Mouse (Mus musculus) B cell, adult 2 months (primary cell): Measurements from ENCODE around the gene Fam20c.

Source experiments
- DNase-seq, 2 experiments: peaks; one replicate each; pipeline ENCODE4 v3.0.0; 2022

Gene Fam20c

DNA sequence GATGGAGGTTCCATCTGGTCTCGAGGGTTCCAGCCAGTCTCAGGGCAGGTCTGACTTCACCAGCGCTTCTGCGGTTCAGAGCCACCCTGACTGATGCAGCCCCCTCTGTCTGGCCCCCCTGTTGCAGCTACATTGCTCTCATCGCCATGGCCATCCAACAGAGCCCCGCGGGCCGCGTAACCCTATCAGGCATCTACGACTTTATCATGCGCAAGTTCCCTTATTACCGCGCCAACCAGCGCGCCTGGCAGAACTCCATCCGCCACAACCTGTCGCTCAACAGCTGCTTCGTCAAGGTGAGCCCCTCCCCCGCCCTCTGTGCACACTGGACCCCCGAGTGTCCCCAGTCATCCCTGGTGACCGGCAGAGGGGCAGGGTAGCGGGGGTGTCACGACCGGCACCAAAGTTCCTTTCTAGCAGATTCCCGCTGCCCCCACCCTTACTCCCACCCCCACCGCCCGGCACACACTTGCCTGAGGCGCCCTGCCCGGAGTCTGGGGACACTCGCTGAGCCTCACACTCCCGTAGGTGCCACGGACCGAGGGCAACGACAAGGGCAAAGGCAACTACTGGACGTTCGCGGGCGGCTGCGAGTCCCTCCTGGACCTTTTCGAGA lies 66.5 kb downstream of the Fam20c start:
- no peak for DNase-seq

DNA sequence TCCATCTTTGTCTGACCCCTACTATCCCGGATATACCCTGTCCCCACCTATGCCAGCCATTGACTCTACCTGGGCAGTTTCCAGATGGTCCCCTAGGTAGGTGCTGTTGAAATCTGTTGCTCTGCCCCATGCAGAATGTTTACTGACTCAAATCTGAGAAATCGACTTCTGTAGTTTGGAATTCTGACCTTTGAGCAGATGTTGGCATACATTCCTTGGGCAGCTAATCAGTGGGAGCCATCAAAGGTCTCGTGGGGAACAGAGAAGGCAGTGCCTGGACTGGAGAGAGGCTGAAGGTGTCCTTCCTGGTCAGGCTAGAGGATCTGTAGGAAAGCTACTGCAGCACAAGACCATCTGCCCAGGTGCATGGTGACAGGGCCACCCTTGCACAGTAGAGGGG lies 70.8 kb downstream of the Fam20c start:
- DNase-seq: no peak

GRCm38 (mm10) chr5:138833406-138833805 lies 79.1 kb downstream of the Fam20c start:
- DNase-seq: no peak

GRCm38 (mm10) chr5:138834910-138835309 lies 80.6 kb downstream of the Fam20c start:
- no peak for DNase-seq

- DNase-seq: no peak
Measured at GRCm38 (mm10) chr5:138840981-138841380, 86.7 kb downstream of the Fam20c start.

GRCm38 (mm10) chr5:138843168-138843824 lies 89.0 kb downstream of the Fam20c start:
- no peak for DNase-seq

DNA sequence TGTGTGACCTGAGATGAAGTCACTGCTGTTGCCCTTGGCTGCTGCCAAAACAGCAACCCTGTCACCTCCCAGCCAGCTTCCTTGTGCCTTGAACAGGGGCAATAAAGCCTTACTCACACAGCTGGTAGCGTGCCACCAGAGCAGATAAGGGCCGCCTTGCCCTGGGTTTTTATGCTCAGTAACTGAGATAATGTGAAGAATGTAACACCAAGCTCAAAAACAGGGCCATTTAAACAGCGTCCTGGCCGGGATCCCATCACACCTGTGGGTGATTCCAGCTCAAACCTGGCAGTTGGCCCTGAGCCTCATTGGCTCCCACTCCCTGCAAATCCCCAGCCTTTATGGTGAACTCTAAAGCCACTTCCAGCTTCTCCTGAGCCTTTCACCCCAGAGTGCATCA lies 92.2 kb downstream of the Fam20c start:
- no peak for DNase-seq

DNA sequence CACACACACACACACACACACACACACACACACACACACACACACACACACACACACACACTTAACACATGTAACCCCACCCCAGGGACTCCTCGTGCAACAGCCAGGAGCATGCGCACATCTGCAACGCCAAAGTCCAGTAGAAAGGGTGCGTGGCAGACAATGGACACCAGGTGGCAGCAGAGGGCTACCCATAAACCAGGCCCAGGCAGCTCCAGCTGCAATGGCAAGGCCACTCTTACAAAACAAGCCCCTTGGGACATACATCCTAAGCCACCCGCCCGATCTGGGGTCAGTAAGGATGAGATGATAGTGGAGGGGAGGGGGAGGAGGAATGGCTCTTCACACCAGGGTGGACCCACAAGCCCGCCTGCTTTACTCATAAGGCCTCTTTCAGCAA lies 93.8 kb downstream of the Fam20c start:
- DNase-seq: peak; percentile 85 to 86

DNA sequence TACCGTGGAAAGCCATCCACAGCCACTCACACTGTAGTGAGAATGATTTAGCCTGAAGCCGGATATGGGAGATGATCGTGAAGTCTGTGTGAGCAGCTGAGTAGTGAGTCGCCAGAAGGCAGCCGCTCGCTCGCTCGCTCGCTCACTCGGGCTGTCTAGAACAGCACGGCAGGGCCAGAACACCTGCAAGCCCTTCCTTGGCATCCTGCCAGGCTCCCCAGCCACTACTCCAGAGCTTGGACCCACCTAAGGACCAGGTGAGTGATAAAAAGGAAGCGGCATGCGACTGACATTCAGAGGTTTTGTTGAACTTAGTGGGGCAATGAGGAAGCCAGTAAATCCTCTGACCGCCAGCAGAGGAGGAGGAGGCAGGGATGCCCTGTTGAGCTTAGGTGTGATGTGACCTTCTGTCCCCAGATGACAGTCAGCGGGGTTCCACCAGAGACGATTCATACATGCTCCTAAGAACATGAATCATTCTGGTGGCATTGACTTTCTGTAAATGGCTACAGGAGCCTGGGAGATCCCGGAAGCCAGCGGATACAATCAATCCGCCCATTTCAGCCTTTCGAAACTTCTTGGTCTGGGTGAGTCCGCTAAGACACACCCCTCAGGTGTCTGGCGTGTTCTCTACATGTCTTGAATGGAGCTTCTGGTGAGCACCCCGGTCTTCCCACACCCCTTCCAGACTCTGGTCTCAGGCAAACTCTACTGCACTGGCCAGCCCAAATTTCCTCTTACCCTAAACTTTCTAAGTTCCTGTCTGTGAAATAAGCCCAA lies 95.6 kb downstream of the Fam20c start:
- no peak for DNase-seq

- DNase-seq: no peak
Measured at GRCm38 (mm10) chr5:138850462-138850844, 96.1 kb downstream of the Fam20c start.

DNA sequence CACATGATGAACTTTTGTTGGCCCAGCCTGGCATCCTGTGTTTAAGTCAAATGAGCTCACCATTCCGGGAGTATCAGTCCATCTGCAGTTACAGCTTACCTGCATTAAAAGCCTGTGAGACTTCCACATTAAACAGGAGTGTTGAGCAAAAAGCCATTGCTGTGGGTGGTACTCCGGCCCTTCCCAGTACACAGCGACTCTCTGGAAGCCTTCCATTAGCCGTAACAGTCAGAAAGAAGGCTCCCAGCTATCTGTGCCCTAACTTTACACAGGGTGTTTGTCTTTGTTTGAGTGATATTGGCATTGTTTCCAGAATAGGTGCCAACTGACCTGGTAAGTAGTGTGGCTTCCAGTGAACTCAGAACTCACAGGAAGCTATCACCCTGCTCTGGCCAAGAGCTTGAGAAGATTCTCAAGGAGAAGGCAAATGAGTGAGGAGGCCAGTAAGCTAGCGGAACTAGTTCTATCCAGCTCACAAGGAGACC lies 97.0 kb downstream of the Fam20c start:
- no peak for DNase-seq

- DNase-seq: no peak
Measured at GRCm38 (mm10) chr5:138852151-138852550, 97.8 kb downstream of the Fam20c start.

GRCm38 (mm10) chr5:138853349-138853748 lies 99.0 kb downstream of the Fam20c start:
- DNase-seq: no peak

- DNase-seq: peak; percentile 25 to 27
Measured at GRCm38 (mm10) chr5:138857010-138857617, 102.8 kb downstream of the Fam20c start.

DNA sequence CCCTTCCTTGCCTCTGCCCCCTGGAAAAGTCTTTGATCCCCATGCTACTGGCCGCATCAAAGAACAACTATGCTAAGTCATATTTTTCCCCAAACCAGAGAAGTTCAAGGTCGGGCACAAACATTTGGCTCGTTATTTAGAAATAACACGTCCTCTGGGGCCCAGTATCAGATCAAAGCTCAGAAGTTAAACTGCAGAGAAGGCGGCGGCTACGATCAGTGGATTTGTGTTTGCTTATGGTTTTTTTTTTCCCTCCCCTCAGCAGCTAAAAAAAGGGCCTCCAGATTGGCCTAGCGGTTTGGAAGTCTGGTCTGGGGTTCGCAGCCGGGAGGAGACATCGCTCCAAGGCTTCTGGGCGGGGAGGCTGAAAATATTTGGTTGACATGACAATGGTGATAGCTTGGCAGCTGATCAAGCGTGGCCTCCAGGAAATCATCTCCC lies 103.5 kb downstream of the Fam20c start:
- no peak for DNase-seq
